In genomic region chr3:53252556-53252955, GRCm38 (mm10) we compare ENCODE assay signal across 20 mouse cellular contexts.
DNase-seq lines count a peak whose midpoint lies in the region; ATAC-seq and TF ChIP-seq lines count a peak whose summit lies in the region.
"Had no signal": no experiment of that assay in that cellular context is flagged by ENCODE, and none has a peak within 500 bp of the region (broad histone marks: within the 10 kb centered on the region; RNA-seq: fewer than 3 reads in every experiment).

No protein-coding gene starts in this region.

- no peaks in the 10 kb centered on the region for H3K36me3 ChIP-seq in heart, embryonic 14.5 days (ENCODE audit: control insufficient read depth, insufficient read depth, low read length)
- no peaks in the 10 kb centered on the region for H3K36me3 ChIP-seq in kidney, embryonic 15.5 days
- H3K36me3 ChIP-seq: hindbrain, embryonic 10.5 days; hindbrain, embryonic 15.5 days; liver, embryonic 12.5 days; neural tube, embryonic 12.5 days had no signal

- no peak for ATAC-seq in heart, embryonic 14.5 days (ENCODE audit: insufficient number of reproducible peaks, insufficient read depth, low FRiP score, low read depth)
- no peak for ATAC-seq in kidney, embryonic 15.5 days (replicated peaks; ENCODE audit: low FRiP score)
- ATAC-seq: liver, embryonic 12.5 days; liver, postnatal 0 days had no signal

- H3K27me3 ChIP-seq in heart, embryonic 14.5 days (ENCODE audit: control insufficient read depth, insufficient read depth, low read length), result no peaks in the 10 kb centered on the region
- no peaks in the 10 kb centered on the region for H3K27me3 ChIP-seq in kidney, embryonic 15.5 days
- H3K27me3 ChIP-seq: hindbrain, embryonic 15.5 days; liver, embryonic 12.5 days; neural tube, embryonic 12.5 days had no signal

- no peaks in the 10 kb centered on the region for H3K9me3 ChIP-seq in heart, embryonic 14.5 days (ENCODE audit: control insufficient read depth, low read length)
- H3K9me3 ChIP-seq in kidney, embryonic 15.5 days (replicated peaks), result no peaks in the 10 kb centered on the region
- H3K9me3 ChIP-seq: hindbrain, embryonic 10.5 days; hindbrain, embryonic 15.5 days; liver, embryonic 12.5 days; neural tube, embryonic 12.5 days had no signal

- H3K4me2 ChIP-seq in heart, embryonic 14.5 days (ENCODE audit: low read length), result peak overlapping the region; percentile 58
- H3K4me2 ChIP-seq in kidney, embryonic 15.5 days, result no peak overlapping the region
- H3K4me2 ChIP-seq: hindbrain, embryonic 15.5 days; liver, embryonic 12.5 days; midbrain, embryonic 11.5 days; neural tube, embryonic 12.5 days had no signal

- H3K4me3 ChIP-seq in gastrocnemius, adult 2 months, result no peak overlapping the region
- H3K4me3 ChIP-seq in heart, embryonic 14.5 days (ENCODE audit: control insufficient read depth in 1 of 2, insufficient read depth in 1 of 2, low read depth in 1 of 2, low read length in 2 of 2), result no peak overlapping the region
- H3K4me3 ChIP-seq in kidney, embryonic 15.5 days (replicated peaks), result no peak overlapping the region
- H3K4me3 ChIP-seq: erythroblast, embryonic 14.5 days; hindbrain, embryonic 10.5 days; hindbrain, embryonic 15.5 days; layer of hippocampus, adult 2 months; liver, embryonic 12.5 days; myocyte; neural tube, embryonic 12.5 days had no signal

- intact Hi-C loops in gastrocnemius, adult 2 months (cut with DNase I), result loop anchor here (10.0 kb wide), 1 partner anchor 192 kb away; no protein-coding TSS in a partner anchor
- intact Hi-C loops in heart, postnatal 25 days (cut with DNase I), result no loop called here

- H3K9ac ChIP-seq in heart, embryonic 14.5 days (ENCODE audit: low read length), result no peak overlapping the region
- no peak overlapping the region for H3K9ac ChIP-seq in kidney, embryonic 15.5 days
- H3K9ac ChIP-seq: hindbrain, embryonic 15.5 days; liver, embryonic 12.5 days; liver, postnatal 0 days; neural tube, embryonic 12.5 days had no signal

- no peak for TF ChIP-seq CTCF in gastrocnemius, adult 2 months (IDR thresholded peaks at IDR 0.05)

- WGBS in heart, embryonic 14.5 days, result 57% methylated on average over 5 of the region's 5 CpGs
- 80% methylated on average over 5 of the region's 5 CpGs for WGBS in kidney, embryonic 15.5 days

- peak overlapping the region; percentile 38; the same call in 1 of the 2 replicates for H3K27ac ChIP-seq in gastrocnemius, adult 2 months
- peak overlapping the region; percentile 73 to 81; a peak in 3 of 4 replicates for H3K27ac ChIP-seq in heart, embryonic 14.5 days (replicated peaks in 1 of 2; ENCODE audit: control insufficient read depth in 1 of 2, insufficient read depth in 1 of 2, low read depth in 2 of 2, low read length in 2 of 2)
- peak overlapping the region; percentile 83 for H3K27ac ChIP-seq in kidney, embryonic 15.5 days
- H3K27ac ChIP-seq: hindbrain, embryonic 10.5 days; hindbrain, embryonic 15.5 days; layer of hippocampus, adult 2 months; liver, embryonic 12.5 days; neural tube, embryonic 12.5 days had no signal

- no peak for DNase-seq in gastrocnemius, adult 2 months
- DNase-seq in gastrocnemius, adult 18-20 months (ENCODE audit: low spot score), result no peak
- no peak for DNase-seq in heart, postnatal 25 days (ENCODE audit: low spot score)
- DNase-seq in kidney, postnatal 25 days, result no peak
- DNase-seq in layer of hippocampus, adult 9-11 months, result no peak
- DNase-seq: liver, postnatal 0 days; lung, postnatal 36 days; right cerebral cortex, adult 18-20 months; spleen, adult 18-20 months; thymus, postnatal 14 days had no signal

- peaks cover 21 to 48% of the 10 kb centered on the region in 2 experiments for H3K4me1 ChIP-seq in heart, embryonic 14.5 days (ENCODE audit: control insufficient read depth in 2 of 2, insufficient read depth in 2 of 2, low read length in 2 of 2)
- H3K4me1 ChIP-seq in kidney, embryonic 15.5 days, result peaks cover 31% of the 10 kb centered on the region
- H3K4me1 ChIP-seq: liver, embryonic 12.5 days had no signal
